In the genomic region with DNA sequence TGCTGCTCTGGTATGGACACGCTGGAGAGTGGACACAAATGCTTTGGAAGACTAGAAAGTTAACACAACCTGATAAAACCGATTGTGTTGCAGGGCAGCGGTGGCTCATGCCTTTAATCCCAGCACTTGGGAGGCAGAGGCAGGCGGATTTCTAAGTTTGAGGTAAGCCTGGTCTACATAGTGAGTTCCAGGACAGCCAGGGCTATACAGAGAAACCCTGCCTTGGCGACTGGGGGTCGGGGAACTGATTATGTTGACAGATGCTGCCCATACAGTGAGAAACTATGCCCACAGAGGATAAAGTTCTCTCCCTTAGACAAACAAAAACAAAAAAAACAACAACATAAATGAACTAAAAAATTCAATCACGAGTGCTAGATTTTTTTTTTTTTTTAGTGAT, we compare ENCODE assay signal across 8 mouse cellular contexts. TPM values are rescaled to one million over a fixed set of nuclear protein-coding genes. Genes with fewer than 3 reads are reported as not detected.
DNase-seq lines count a peak whose midpoint lies in the region; ATAC-seq and TF ChIP-seq lines count a peak whose summit lies in the region.

No protein-coding gene starts in this region.

- no peaks in the 10 kb centered on the region for H3K9me3 ChIP-seq in heart, embryonic 15.5 days (replicated peaks)
- H3K9me3 ChIP-seq in hindbrain, embryonic 12.5 days (replicated peaks) = no peaks in the 10 kb centered on the region
- no peaks in the 10 kb centered on the region for H3K9me3 ChIP-seq in midbrain, embryonic 12.5 days

- intact Hi-C loops in heart, postnatal 10 days (cut with DNase I) = loop anchor here (1.0 to 5.0 kb wide), 2 partner anchors 100 to 190 kb away; partner anchors contain the start of gene Lgr4

- peak overlapping the region; percentile 85 for H3K4me2 ChIP-seq in heart, embryonic 15.5 days
- H3K4me2 ChIP-seq in hindbrain, embryonic 12.5 days (replicated peaks) = peak overlapping the region; percentile 74
- H3K4me2 ChIP-seq in midbrain, embryonic 12.5 days (replicated peaks) = peak overlapping the region; percentile 69

- no peak for DNase-seq in heart, postnatal 10 days
- DNase-seq in embryo, embryonic 11 days = no peak
- DNase-seq in spleen, postnatal 4 days (ENCODE audit: low spot score in 2 of 2) = no peak
- DNase-seq in B cell, adult 2 months = no peak

- H3K4me1 ChIP-seq in heart, embryonic 15.5 days (replicated peaks) = peaks cover 24% of the 10 kb centered on the region
- peaks cover 8% of the 10 kb centered on the region for H3K4me1 ChIP-seq in bone marrow macrophage, adult 2 months (ENCODE audit: control insufficient read depth, insufficient read depth, low read length)
- H3K4me1 ChIP-seq in hindbrain, embryonic 12.5 days = peaks cover 28% of the 10 kb centered on the region
- peaks cover 20% of the 10 kb centered on the region for H3K4me1 ChIP-seq in midbrain, embryonic 12.5 days

- TF ChIP-seq POLR2A in bone marrow macrophage, adult 2 months (IDR thresholded peaks at IDR 0.05; ENCODE audit: borderline replicate concordance, low read depth, low read length) = no peak

- H3K9ac ChIP-seq in heart, embryonic 15.5 days = peak overlapping the region; percentile 89
- peak overlapping the region; percentile 85 for H3K9ac ChIP-seq in hindbrain, embryonic 12.5 days
- peak overlapping the region; percentile 90 for H3K9ac ChIP-seq in midbrain, embryonic 12.5 days (replicated peaks)

- ATAC-seq in heart, embryonic 15.5 days (replicated peaks; ENCODE audit: insufficient number of reproducible peaks, insufficient read depth, low FRiP score, low read depth) = no peak
- ATAC-seq in hindbrain, embryonic 12.5 days (ENCODE audit: low FRiP score) = peak; percentile 46; the same call in 1 of the 2 replicates
- ATAC-seq in midbrain, embryonic 12.5 days (ENCODE audit: low FRiP score, low read depth) = no peak; the same call in 1 of the 2 replicates

- no peak overlapping the region for H3K27ac ChIP-seq in heart, embryonic 15.5 days
- H3K27ac ChIP-seq in bone marrow macrophage, adult 2 months (ENCODE audit: insufficient read depth, low read depth, low read length) = no peak overlapping the region
- peak overlapping the region; percentile 87 for H3K27ac ChIP-seq in hindbrain, embryonic 12.5 days
- peak overlapping the region; percentile 90; the same call in 1 of the 2 replicates for H3K27ac ChIP-seq in midbrain, embryonic 12.5 days (replicated peaks)

- peak overlapping the region; percentile 87 for H3K4me3 ChIP-seq in heart, embryonic 15.5 days
- H3K4me3 ChIP-seq in bone marrow macrophage, adult 2 months (ENCODE audit: insufficient read depth, low read length) = peak overlapping the region; percentile 92
- peak overlapping the region; percentile 65 for H3K4me3 ChIP-seq in hindbrain, embryonic 12.5 days
- H3K4me3 ChIP-seq in midbrain, embryonic 12.5 days = peak overlapping the region; percentile 80

- no peak for TF ChIP-seq CTCF in bone marrow macrophage, adult 2 months (IDR thresholded peaks at IDR 0.05; ENCODE audit: low read depth, low read length)

- H3K27me3 ChIP-seq in heart, embryonic 15.5 days = no peaks in the 10 kb centered on the region
- no peaks in the 10 kb centered on the region for H3K27me3 ChIP-seq in hindbrain, embryonic 12.5 days
- H3K27me3 ChIP-seq in midbrain, embryonic 12.5 days = no peaks in the 10 kb centered on the region

- WGBS in heart, embryonic 15.5 days = 40% methylated on average over 7 of the region's 7 CpGs
- 44% methylated on average over 7 of the region's 7 CpGs for WGBS in hindbrain, embryonic 12.5 days
- WGBS in midbrain, embryonic 12.5 days = 48% methylated on average over 7 of the region's 7 CpGs

- peaks cover 8% of the 10 kb centered on the region for H3K36me3 ChIP-seq in heart, embryonic 15.5 days
- H3K36me3 ChIP-seq in hindbrain, embryonic 12.5 days = peaks cover 10% of the 10 kb centered on the region; the same call in 1 of the 2 replicates
- peaks cover 12% of the 10 kb centered on the region for H3K36me3 ChIP-seq in midbrain, embryonic 12.5 days

RNA-seq across cellular contexts. Expression of gene Ccdc34, which starts 0.5 kb away (rescaled TPM):
- polyA plus RNA-seq in heart, embryonic 15.5 days (2015; fragmentation: Nextera tagmentation; extraction: Ambion mirVana) = 24.6 and 29.8 TPM in 2 replicates
- total RNA-seq in heart, postnatal 10 days (2021) = 10 to 100 TPM; 12.4 to 14.0 TPM
- 22.2 and 35.5 TPM in 2 replicates for polyA plus RNA-seq in bone marrow macrophage, adult 2 months (2012; ENCODE audit: insufficient read depth, insufficient read length, missing spikeins)
- 47.5 and 51.8 TPM in 2 replicates for polyA plus RNA-seq in hindbrain, embryonic 12.5 days (2016; fragmentation: Nextera tagmentation; extraction: Ambion mirVana)
- polyA plus RNA-seq in midbrain, embryonic 12.5 days (2016; fragmentation: Nextera tagmentation; extraction: Ambion mirVana) = 55.8 and 61.8 TPM in 2 replicates

Comparison
In these comparisons a context has a peak if more than half of its experiments do, and no peak if none do; other contexts are left out.
1. H3K27ac ChIP-seq: peak in hindbrain, embryonic 12.5 days (single experiment) and midbrain, embryonic 12.5 days (single experiment); none in heart, embryonic 15.5 days (single experiment) and bone marrow macrophage, adult 2 months (single experiment).
2. Peak in every context shown above with its lines, with median percentiles within 50 percentile points of each other: H3K4me2 ChIP-seq, H3K4me3 ChIP-seq and H3K9ac ChIP-seq.